Mouse (Mus musculus) granulocyte monocyte progenitor cell, adult 5-6 weeks (primary cell): Measurements from ENCODE around the gene Hivep3. TPM values are rescaled to one million over a fixed set of nuclear protein-coding genes. Genes with fewer than 3 reads are reported as not detected.
A peak's percentile ranks its signal among the peaks of the same experiment; 100 is the strongest.

ENCODE experiments used
- ATAC-seq: replicated peaks from 2 replicates; pipeline ENCODE4 v1.8.0; 2016; ENCODE audit warnings: mild to moderate bottlenecking, moderate TSS enrichment, inconsistent platforms; ENCODE audit not compliant: poor library complexity, severe bottlenecking
- total RNA-seq, 2 experiments: library from RNA; stranded (forward) in 1 of 2; stranded (reverse) in 1 of 2; fragments of 200-712, 200-1000 nt in 1 of 2; fragments of >200 nt in 1 of 2; fragmentation: Nextera tagmentation in 1 of 2; gene quantifications; 2 replicates each; pipeline ENCODE4 v1.2.3; 2014 to 2017

The Hivep3 gene
- total RNA-seq, 2 experiments from 2014 or later = 4.4 to 11.9 TPM

DNA sequence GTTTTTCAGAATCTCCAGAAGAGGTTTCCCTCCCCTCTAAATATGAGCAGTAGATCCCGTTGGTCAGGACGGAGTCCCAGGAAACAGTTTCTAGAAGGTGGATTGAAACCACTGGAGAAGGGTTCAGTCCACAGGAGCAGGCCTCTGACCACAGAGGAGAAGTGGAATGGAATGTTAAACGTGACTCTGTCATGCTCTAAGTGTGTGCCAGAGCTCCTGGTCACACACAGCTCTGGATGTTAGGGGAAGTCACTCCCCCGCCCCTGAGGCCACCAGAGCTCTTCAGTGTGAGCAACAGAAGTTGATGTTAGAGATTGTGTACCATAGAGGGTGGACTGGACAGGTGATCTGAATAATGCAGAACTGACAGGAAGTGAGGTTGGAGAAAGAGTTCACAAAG is 258.2 kb downstream of the Hivep3 start:
- peak; percentile 29; the same call in 1 of the 2 replicates for ATAC-seq

DNA sequence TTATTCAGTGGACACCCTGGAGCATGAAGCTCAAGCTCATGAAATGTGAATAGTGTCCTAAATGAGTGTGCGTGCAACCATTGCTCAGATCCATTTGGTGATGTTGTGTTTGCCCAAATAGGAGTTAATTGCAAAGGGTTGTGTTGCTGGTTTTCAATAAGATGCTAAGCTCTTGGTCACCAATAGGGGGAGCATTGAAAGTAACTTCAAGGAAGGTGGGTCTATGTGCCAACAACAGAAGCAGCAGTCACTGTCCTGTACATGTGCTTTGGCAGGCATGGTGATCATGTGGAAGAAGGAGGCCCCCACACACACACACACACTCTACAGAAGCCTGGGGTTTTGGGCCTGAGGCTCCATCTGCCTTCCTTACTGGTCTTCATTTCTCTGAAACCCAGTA is 262.8 kb downstream of the Hivep3 start:
- peak; percentile 58 for ATAC-seq

DNA sequence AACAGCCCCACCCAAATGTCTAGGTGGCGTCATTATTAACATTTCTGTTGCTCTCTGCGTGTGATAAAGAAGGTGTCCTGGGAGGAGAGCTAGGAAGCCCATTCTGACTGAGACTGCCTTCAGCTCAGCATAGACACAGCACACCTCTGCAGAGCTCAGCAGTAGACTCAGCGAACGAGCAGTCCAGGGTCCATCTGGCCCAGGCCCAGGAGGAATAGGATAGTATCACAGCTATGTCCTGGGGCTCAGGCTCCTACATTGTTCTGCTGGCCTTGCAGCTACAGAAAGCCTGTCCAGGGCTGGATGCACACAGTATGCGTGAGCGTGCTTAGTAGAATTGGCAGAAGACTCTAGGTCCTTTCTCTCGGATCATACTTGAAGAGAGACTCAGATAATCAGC is 263.8 kb downstream of the Hivep3 start:
- no peak for ATAC-seq

DNA sequence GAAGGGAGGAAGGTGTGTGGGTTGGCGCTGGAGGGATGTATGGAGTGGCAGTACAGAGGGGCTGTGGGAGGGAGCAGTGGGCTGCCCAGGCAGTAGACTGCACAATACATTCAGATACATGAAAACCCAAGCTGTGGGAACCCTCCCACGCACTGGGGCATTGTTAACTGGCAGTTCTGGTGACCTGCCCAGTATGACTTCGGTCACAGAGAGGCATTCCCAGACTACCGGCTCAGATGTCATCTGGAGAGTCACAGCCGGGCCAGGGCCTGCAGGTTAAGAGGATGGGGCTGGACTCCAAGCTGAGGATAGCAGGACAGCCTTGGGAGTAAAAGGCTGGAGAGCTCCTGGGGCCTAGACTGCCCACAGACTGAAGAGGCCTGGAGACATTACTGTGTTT is 265.3 kb downstream of the Hivep3 start:
- no peak for ATAC-seq

DNA sequence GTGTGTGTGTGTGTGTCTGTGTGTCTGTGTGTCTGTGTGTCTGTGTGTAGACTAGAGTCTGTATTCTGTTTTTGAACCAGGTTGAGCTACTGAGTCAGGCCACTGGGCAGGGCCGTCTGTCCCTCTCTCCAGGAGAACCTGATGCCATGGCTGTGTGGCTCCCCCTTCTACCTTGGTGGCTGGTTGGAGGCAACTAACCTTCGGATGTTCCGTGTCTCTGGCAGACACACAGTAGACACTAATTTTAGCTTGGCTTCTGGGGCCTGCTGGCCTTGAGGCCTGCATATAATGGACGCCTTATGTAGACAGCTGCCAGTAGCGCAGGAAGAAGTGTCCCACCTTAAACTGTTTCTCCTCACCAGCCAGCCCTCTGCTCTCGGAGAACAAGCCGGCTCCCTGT is 267.3 kb downstream of the Hivep3 start:
- no peak for ATAC-seq

DNA sequence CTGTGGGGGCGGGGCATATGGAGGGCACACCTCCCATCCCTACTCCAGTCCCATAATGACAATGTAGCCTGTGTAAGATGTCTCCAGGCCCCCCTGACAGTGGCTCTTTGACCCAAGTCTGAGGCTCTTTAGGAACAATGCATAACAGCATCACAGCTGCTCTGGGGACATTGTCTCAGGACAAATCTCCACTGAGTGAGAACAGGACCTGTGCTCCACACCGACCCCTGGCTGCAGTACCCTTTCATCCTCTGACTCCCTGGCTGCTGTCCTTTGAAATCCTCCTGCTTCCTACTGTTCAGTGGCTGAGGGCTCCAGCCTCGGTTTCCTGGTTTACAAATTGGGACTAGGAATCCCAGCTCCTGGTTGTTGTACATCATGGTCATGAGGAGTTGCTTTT is 269.4 kb downstream of the Hivep3 start:
- peak; percentile 21; the same call in 1 of the 2 replicates for ATAC-seq

DNA sequence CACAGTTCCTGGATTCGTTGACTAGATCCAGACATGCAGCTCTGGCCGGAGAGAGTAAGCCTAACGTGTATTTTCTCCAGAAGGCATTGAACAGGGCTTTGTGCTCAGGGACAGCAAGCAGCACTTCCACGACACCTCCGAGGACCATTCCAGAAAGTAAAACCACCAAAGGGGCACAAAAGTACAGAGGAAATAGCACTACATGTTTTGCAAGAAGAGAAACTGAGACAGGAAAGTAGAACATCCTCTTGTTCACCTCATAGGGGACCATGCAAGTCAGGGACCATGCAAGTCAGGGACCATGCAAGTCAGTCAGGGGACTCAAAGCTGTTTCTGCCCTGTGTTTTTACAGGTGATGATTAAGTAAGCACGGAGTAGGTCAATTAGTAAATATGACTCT is 272.5 kb downstream of the Hivep3 start:
- ATAC-seq = peak; percentile 55

DNA sequence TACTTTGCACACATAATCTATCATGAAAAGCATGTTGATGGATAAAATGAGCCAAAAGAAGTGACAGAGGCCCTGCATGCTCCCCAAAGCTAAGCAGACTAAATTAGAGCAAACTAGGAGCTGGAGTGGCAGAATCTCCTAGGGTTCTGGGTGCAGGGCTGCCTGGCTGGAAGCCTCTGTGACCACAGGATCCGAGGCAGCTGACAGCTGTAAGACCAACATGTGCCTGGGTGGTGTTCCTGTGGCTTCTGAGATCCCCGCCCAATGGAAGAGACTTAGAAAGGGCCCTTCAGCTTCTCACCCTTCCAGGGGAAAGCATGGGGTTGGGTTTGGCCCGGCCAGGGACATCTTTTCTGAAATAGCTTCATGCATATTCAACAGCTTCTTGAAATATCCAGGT is 274.3 kb downstream of the Hivep3 start:
- peak; percentile 31; the same call in 1 of the 2 replicates for ATAC-seq

DNA sequence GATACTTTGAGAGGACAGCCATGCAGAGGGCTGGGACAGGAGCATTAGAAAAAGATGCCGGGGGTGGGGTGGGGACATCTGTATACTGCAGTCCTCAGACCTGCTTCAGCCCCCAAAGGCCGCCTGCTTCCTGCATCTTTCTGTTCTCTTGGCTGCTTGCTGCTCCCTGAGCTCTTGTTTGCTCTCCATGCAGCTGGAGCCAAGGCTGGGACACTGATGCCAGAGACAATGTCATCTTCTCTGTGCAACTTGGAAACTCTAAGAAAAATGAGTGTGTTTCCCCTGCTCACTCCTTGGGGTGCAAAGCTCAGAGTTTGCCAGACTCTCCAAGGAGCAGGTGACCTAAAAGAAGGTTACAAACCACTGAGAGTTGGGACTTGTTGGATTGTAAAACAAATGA is 275.6 kb downstream of the Hivep3 start:
- ATAC-seq = no peak

DNA sequence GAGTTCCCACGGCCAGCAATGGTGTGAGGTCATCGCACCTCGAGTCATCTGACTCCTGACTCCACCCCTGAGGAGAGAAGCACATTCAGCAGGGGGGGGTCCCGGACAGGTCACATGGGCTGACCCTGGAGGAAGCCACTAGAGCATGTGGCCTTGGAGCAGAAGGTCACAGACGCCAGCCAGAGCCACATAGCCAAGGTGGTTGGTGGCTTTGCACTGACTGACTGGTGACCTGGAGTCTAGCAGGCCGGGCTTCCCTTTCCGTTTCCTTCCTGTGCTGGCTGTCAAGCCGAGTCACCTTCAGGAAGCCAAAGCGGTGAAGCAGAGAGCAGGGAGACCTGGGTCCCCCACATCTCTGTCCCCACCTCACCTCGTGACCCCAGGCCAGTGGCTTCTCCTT is 278.2 kb downstream of the Hivep3 start:
- ATAC-seq = peak; percentile 49

DNA sequence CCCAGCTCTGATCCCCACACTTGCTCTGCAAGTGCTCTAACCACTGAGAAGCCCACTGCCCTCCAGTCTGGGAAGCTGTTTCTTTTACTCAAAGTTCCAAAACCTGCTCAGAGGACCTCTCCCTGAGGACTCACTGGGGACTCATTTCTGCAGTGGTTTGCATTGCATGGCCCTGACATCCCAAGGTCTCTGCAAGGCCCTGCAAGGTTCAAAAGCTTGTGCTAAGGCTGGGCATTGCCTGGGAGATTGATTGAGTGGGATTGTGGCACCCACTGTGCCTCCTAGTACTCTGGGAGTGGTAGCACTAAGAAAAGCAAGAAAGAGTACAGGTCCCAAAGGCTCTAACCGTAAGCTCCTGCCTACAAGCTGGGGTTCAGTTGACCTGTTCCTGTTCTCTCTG is 279.3 kb downstream of the Hivep3 start:
- ATAC-seq = no peak

DNA sequence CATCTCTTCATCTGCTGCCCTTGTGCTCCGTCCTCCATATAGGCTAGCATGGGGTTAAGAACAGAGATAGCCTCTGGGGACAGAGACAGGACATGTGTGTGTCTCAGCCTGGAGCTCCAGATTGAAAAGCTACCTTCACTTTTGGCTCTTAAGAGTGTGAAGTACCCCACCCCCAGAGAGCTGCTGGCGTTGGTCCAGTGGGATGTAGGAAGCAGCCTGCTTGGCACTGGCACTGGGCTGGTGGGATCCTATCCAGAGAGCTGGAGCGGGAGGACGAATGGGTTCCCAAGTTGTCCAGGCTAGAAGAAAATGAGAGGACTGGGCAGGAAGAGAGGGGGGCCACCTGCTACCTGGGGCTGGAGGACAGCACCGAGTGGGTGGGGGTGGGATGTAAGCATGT is 284.8 kb downstream of the Hivep3 start:
- no peak for ATAC-seq

DNA sequence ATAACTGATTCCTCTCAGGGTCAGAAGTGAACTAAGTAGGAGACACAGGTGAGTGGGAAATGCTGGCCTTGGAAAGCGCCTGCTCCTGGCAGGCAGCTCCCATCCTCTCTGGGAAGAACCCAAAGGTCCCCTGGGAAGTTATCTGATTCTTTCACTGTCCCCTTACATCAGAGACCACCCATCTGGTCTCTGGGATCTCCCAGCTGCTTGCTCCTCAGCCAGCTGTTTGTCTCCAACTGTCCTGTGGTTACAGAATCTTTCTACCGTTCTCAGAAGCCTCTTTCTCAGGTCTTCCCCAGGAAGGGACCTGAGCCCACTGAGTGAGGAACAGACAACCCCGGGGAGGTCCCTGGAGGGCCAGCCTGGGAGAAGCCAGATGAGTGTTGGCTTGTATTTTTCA is 288.8 kb downstream of the Hivep3 start:
- no peak for ATAC-seq

DNA sequence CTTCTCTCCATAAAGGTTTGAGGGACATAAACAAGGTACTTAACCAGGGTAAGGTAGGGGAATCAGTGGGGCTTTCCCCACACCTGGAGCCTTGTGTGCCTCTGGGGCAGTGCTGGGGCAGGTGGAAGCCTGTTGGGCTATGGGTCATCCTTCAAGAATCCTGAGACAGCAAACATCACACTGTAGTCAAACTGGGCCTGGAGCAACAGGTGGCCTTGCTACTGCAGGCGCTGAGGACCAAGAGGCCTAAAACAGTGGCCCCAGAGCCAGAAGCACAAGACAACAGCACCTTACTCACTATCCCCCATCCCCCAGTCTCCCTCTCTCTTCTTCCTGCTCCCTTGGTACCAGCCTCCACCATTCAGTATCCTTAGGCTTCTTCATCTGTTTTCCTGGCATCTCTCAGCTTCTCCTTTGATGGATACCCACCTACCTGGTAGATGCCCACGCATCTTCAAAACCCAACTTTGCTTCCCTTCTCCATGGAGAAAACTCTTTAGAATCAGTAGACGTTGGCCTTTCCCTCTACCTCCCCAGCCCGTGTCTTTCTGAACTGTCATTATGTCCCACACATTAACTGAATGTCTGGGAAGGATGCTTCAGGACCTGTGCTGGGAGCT is 289.7 kb downstream of the Hivep3 start:
- ATAC-seq = no peak

DNA sequence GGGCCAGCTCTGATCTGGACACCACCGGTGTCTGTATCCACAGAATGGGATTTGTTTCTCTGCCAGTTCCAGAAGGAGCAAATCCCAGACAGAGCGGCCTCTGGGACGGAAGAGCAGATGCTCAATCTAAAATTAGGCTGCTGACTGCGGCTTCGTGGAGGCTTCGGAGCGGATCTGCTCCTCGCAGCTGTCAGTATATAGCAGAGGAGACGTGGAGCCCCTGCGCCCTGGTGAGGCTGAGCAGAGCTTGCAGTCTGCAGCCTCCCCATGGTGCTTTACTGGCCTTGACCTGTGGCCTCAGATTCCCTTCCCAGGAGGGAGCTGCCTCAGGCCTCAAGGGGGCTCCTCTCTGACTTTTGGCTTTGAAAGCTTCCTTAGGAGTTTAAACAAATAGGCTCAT is 290.5 kb downstream of the Hivep3 start:
- ATAC-seq = no peak

DNA sequence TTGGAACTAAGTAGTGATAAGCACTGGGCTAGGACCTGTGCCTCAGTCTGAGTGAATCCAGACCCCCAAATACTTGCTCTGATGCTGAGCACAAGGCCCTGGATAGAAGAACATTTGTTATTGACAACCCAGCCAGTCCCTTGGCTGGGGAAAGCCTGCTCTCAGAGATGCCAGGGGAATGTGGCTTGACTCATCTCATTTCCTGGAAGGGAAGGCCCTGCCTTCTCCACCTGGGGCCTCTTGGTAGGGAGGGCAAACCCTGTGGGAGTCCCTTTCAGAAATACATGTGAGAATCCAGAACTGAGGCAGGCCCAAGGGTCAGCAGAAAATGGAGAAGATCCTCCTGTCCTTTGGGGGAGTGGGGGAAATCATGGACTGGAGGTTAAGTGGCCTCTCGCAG is 294.1 kb downstream of the Hivep3 start:
- no peak for ATAC-seq

DNA sequence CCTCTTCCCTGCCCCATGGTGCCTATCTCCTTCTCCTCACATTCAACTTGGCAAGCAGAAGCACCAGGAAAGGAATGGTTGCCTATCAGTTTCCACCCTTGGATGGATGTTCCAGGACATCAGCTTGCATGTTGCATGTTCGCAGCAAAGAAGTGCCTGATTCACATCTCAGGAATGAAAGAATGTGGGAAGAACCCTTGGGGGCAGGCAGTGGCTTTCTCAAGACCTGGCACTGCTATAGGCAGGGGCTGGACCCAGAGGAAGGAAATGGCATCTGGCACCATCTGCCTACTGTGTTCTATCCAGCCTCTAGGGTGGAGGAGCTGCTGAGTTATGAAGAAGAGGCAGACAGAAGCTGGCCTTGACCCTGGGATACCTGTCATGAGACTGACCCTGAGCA is 296.4 kb downstream of the Hivep3 start:
- no peak for ATAC-seq

DNA sequence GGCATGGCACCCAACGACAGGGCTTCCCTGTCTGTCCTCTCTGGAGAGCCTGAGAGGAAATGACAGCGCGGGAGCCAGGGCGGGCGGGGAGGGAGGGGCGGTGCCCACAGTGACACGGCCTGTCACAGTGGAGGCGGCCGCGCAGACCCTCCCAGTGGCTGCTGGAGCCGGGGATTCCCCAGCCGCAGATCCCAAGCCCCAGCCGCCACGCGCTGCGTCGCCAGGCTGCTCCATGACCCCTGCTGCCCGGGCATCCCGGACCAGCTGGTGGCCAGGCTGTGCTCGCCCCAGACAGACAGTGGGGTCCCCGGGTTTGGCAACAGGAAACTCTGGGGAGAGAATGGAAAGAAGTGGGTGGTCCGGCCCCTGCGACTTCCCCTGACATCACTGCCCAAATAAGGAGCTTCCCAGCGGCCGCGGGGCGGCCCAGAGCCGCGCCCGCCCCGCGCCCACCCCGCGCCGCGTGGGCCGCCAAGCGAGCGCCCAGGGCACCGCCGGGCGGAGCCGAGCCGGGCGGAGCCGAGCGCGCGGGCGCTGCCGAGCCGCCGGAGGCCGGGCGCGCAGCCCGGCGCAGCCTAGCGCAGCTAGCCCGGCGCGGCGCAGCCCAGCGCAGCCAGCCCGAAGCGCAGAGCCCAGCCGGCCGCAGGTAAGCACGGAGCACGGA is 298.9 kb downstream of the Hivep3 start:
- peak; percentile 86 for ATAC-seq

DNA sequence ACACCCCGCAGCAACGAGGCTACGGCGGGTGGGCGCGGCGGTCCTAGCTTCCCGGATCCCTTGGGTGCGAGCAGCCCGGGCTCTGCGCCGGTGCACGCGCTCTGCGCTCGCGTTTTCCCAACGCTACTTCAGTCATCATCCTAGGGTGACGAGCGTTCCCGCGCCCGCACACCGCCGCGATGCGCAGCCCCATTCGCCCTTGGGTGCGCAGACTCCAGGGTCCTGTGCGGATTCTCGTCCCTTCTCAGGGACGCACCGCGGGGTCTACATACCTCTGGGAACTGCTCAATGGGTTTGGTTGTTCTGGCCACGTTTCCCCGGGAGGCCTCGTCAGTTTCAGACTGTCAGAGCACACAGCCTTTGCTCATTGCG is 299.4 kb downstream of the Hivep3 start:
- ATAC-seq = 0 out of 2 replicates have a peak, but pooled peaks have one; percentile 2

DNA sequence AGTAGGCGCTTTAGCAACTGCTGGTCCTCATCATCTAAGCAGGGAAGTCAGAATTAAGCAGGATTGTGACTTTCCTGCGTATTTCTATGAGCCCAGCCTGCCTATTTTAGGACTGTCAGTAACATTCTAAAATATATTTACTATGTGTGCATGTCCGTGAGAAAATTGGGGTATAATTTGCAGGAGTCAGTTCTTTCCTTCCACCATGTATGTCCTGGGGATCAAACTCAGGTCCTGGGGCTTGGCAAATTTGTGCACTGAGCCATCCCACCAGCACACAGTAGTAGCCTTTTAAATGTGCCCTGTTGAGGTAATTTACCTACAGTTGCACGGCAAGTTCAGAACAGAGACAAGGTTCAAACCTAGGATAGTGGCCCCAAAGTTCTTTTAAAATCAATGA is 302.7 kb downstream of the Hivep3 start:
- ATAC-seq = no peak

DNA sequence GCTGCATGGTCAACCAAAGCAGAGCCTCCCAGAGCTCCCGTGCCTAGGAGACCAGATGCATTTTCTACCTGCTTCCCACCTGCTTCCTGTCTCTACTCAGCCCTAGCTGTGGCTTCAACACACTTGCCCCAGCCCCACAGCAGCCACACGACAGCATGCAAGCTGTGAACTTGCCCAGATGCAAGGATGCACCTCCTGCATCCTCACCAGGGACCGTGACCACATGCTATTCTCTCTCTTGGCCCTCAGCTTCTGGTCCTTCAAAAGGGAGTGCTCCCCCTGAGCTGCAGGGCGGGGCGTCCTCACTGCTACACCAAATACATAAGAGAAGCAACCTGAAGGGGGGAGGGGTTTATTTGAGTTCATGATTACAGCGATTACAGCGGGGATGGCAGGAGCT is 303.4 kb downstream of the Hivep3 start:
- ATAC-seq = no peak

DNA sequence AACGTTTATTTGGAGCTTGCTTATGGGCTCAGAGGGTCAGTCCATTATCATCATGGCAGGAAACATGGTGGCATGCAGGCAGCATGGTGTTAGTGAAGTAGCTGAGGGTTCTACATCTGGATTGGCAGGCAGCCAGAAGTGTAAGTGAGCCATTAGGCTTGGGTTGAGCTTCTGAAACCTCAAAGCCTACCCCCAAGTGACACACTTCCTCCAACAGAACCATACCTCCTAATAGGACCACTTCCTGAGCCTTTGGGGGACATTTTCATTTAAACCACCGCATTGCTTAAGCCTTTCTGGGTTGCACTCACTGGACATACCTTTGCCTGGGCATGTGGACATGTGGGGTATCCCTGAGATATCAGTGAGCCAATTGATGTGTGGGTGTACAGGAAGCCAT is 307.9 kb downstream of the Hivep3 start:
- peak; percentile 62 for ATAC-seq
